Mouse (Mus musculus) small intestine, adult 2 months (tissue): Measurements from ENCODE around the gene Mtap. TPM values are rescaled to one million over a fixed set of nuclear protein-coding genes. Genes with fewer than 3 reads are reported as not detected.

Experiments
- H3K27ac ChIP-seq: fragments of 200-500 bp; 2 replicates; pipeline ENCODE4 v1.5.1; 2012; ENCODE audit warnings: low read depth, low read length, control low read depth, inconsistent platforms; ENCODE audit not compliant: insufficient read depth
- H3K27me3 ChIP-seq: fragments of 200-500 bp; 2 replicates; pipeline ENCODE4 v1.6.1; 2012; ENCODE audit warnings: mild to moderate bottlenecking, moderate library complexity, low read length, inconsistent platforms; ENCODE audit not compliant: control insufficient read depth, insufficient read depth
- H3K36me3 ChIP-seq: fragments of 200-500 bp; 2 replicates; pipeline ENCODE4 v1.6.1; 2012; ENCODE audit warnings: mild to moderate bottlenecking, low read length, control low read depth, inconsistent platforms; ENCODE audit not compliant: control insufficient read depth, insufficient read depth
- H3K4me1 ChIP-seq: fragments of 200-500 bp; 2 replicates; pipeline ENCODE4 v1.6.1; 2012; ENCODE audit warnings: low read length, inconsistent platforms, mixed read lengths; ENCODE audit not compliant: control insufficient read depth, insufficient read depth, insufficient read length
- H3K4me3 ChIP-seq: fragments of 200-500 bp; 2 replicates; pipeline ENCODE4 v1.5.1; 2012; ENCODE audit warnings: low read depth, mild to moderate bottlenecking, control low read depth, inconsistent platforms, low read length, moderate library complexity
- CTCF ChIP-seq: fragments of 200-500 bp; IDR thresholded peaks from 2 replicates; pipeline ENCODE4 v1.5.1; 2012; ENCODE audit warnings: low read depth, mild to moderate bottlenecking, control low read depth, inconsistent platforms, low read length, moderate library complexity, mixed read lengths; ENCODE audit not compliant: insufficient replicate concordance, insufficient read length; ENCODE audit errors: extremely low read depth
- POLR2A ChIP-seq: fragments of 200-500 bp; IDR thresholded peaks from 2 replicates; pipeline ENCODE4 v1.6.1; 2012; ENCODE audit warnings: low read depth, mild to moderate bottlenecking, control low read depth, inconsistent platforms, low read length, moderate library complexity
- WGBS: fragments of 180-500 bp; shearing (Covaris S2); methylation state at CpG from one replicate; pipeline ENCODE4 v1.1.7; 2018; 5-methylcytosine and 5-hydroxymethylcytosine counted together
- polyA plus RNA-seq: library from polyadenylated mRNA; depleted of rRNA; stranded (reverse); fragments of >200 nt; gene quantifications from 2 replicates; pipeline ENCODE4 v1.2.3, GENCODE M21; 2012

The Mtap gene
- polyA plus RNA-seq, 1 experiment: 0.87 TPM

DNA sequence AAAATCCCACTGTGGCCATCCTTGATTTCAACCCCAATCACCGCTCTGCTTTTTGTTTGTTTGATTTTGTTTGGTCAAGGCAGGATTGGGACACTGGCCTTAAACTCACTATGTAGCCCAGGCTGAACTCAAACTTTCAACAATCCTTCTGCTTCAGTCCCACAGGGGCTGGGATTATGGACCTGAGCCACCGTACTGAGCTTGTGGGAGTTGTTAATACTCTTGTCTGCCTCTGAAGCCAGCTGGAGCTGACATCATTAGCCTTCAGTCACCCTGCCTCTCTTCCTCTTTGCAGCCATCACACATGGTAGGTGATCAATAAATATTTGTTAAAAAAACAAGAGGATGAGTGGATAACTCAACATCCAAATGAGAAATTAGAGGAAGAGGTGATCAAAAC lies 34.6 kb upstream of the Mtap start:
- WGBS: 76% methylated on average over 2 of the region's 2 CpGs
- Histone ChIP-seq H3K4me1 (peaks cover 6% of the 10 kb centered on the region; the same call in 1 of the 2 replicates), H3K27ac (no peak overlapping the region)

DNA sequence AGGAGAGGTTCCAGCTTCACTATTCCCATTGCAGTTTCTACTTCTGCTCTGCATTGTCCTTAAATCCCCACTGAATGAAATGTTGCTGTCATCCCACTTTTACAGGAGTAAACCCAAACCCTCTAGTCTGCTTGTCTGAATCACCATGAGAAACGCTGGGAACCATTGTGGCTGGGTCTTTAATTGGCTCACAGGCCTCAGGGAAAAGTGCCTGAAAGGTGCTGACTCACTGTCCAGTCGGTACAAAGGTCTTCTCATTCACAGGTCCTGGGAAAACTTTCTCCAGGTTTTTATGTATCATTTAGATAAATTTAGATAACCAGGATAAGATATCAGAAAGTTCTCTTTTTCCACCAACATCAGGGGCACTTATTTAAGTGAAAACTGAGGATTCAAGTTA lies 31.4 kb upstream of the Mtap start:
- no peak overlapping the region for H3K4me3 ChIP-seq
- H3K27me3 ChIP-seq: no peaks in the 10 kb centered on the region
- 16% methylated on average over 2 of the region's 2 CpGs for WGBS
- no peak overlapping the region for H3K27ac ChIP-seq
- H3K36me3 ChIP-seq: no peaks in the 10 kb centered on the region
- peaks cover 6% of the 10 kb centered on the region; the same call in 1 of the 2 replicates for H3K4me1 ChIP-seq
- TF ChIP-seq POLR2A (no peak), CTCF (no peak)

More for the DNA sequence above, 34.6 kb upstream of the Mtap start:
- H3K4me3 ChIP-seq: no peak overlapping the region
- H3K36me3 ChIP-seq: no peaks in the 10 kb centered on the region
- H3K27me3 ChIP-seq: no peaks in the 10 kb centered on the region
- TF ChIP-seq POLR2A (no peak), CTCF (no peak)

DNA sequence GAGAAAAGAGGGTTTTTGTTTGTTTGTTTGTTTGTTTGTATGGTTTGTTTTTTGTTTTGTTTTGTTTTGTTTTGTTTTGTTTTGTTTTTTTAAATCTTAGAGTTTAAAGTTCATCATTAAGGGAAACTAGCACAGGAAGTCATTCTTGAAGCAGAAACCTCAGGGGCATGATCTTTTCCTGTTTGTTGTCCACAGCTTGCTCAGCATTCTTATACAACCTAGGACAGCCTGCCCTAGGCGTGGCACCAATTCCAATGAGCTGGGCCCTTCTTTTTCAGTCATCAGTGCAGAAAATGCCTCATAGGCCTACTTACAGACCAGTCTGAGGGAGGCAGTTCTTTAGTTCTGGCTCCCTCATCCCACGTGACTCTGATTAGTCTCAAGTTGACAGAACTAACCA lies 30.4 kb upstream of the Mtap start:
- WGBS: 66% methylated on average over 2 of the region's 2 CpGs
- no peak overlapping the region for H3K4me3 ChIP-seq
- no peaks in the 10 kb centered on the region for H3K36me3 ChIP-seq
- H3K27me3 ChIP-seq: no peaks in the 10 kb centered on the region
- TF ChIP-seq POLR2A (no peak), CTCF (no peak)
- no peak overlapping the region for H3K27ac ChIP-seq
- peaks cover 6% of the 10 kb centered on the region; the same call in 1 of the 2 replicates for H3K4me1 ChIP-seq

DNA sequence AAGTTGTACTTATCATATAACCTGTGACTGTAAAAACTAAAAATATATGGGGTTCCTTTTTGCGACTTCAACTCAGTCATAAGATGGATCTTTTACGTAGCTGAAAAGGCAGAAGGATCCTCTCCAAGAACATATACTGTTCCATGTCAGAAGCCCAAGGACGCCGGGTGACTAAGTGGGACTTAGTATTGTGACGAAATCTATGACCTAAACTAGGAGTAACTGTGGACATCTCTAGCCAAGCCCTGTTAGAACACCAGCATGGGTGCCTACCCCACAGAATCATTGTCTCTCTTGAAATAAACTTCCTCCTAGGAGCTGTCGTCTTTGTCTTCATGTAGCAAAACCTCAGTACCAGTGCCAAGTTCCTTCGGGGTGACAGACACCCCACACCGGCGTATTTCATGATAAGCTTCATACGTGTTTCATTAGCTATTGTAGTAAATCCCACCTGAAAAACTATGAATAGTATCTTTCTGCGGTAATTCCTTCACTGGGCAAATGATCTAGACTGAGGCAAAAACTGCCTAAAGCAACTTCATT lies 24.7 kb upstream of the Mtap start:
- Histone ChIP-seq H3K4me1 (no peaks in the 10 kb centered on the region), H3K27me3 (no peaks in the 10 kb centered on the region), H3K27ac (no peak overlapping the region), H3K4me3 (no peak overlapping the region), H3K36me3 (no peaks in the 10 kb centered on the region)
- TF ChIP-seq CTCF (no peak), POLR2A (no peak)
- WGBS: 71% methylated on average over 11 of the region's 11 CpGs

DNA sequence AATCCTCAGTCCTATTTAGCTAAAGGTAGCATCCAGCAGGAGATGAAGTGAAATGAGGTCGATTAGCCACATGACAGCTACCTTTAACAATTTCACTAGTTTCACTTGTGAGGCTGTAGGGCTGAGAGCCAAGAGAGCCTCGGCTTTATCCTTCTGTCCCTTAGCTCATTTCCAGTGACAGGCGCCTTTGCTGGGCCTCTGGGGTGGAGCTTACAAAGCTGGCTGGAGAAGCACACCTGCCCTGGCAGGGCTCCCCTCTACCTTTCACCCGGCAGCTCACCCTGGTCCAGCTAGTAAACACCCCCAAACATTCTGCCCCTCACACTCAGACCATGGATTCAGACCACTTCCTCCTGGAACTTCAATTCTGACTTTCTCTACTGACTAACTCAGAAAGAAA lies 24.1 kb upstream of the Mtap start:
- Histone ChIP-seq H3K36me3 (no peaks in the 10 kb centered on the region), H3K4me1 (no peaks in the 10 kb centered on the region), H3K27me3 (no peaks in the 10 kb centered on the region), H3K27ac (no peak overlapping the region), H3K4me3 (no peak overlapping the region)
- WGBS: 19% methylated on average over 4 of the region's 4 CpGs
- TF ChIP-seq POLR2A: no peak
- no peak for TF ChIP-seq CTCF

DNA sequence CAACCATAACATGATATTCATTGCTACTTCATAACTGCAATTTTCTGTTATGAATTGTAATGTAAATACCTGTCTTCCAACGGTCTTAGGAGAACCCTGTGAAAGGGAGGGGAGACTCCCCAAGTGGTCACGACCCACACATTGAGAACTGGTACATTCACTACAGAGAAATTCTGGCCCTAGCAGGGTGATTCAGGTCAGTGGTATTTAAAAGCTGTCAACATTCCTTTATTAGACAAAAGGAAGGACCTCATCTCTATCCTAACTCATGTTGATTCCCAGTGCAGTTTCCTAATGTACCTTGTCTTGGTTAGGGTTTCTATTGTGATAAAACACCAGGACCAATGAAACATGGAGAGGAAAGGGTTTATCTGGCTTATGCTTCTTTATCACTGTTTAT lies 20.9 kb upstream of the Mtap start:
- WGBS: 80% methylated on average over 2 of the region's 2 CpGs
- no peak overlapping the region for H3K27ac ChIP-seq
- TF ChIP-seq CTCF: no peak
- H3K27me3 ChIP-seq: no peaks in the 10 kb centered on the region
- H3K36me3 ChIP-seq: no peaks in the 10 kb centered on the region
- no peaks in the 10 kb centered on the region for H3K4me1 ChIP-seq
- no peak overlapping the region for H3K4me3 ChIP-seq

DNA sequence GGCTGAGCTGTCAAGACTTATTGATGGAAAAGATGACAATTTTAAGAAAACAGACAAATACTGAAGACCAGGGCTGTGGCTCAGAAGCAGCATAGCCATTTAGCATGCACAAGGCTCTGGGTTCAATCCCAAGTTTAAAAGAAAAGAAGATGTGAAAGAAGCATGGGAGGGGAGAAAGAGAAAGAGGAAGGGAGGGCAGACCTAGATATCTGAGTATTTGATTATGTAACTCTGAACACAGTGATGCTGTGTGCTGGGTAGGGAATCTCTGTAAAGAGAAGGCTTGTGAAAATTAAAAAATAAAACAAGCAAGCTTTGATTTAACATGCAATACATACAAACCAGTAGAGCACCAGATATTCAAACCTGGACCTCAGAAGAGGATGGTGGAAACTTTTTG lies 17.0 kb upstream of the Mtap start:
- Histone ChIP-seq H3K27ac (no peak overlapping the region), H3K4me1 (no peaks in the 10 kb centered on the region), H3K27me3 (no peaks in the 10 kb centered on the region), H3K36me3 (no peaks in the 10 kb centered on the region), H3K4me3 (no peak overlapping the region)
- TF ChIP-seq POLR2A: no peak
- TF ChIP-seq CTCF: no peak
